ENCODE assay signal across 8 mouse cellular contexts in the genomic region with DNA sequence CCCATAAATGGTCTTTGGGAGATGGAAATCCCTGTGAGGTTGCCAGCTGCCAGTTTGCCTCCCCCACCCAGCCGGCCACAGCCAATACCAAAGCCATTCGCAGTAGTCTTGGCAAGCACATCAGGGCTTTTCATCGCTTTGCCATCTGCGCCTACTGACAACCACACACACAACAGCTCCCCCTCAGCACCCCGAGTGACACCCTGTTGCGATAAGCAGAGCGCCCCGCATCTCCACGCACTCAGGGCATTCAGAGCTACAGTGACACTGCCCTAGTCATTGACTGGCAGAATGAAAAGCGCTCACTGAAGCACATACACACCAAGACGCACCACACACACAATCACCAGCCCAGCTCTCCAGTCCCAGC. TPM values are rescaled to one million over a fixed set of nuclear protein-coding genes. Genes with fewer than 3 reads are reported as not detected.
DNase-seq lines count a peak whose midpoint lies in the region; ATAC-seq and TF ChIP-seq lines count a peak whose summit lies in the region.

No protein-coding gene starts in this region.

- 42% methylated on average over 11 of the region's 11 CpGs for WGBS in kidney, adult 2 months
- WGBS in cerebellum, adult 2 months = 4% methylated on average over 11 of the region's 11 CpGs
- 17% methylated on average over 11 of the region's 11 CpGs for whole genome bisulfite sequencing in heart, embryonic 15.5 days
- 27% methylated on average over 11 of the region's 11 CpGs for WGBS in midbrain, embryonic 14.5 days

- H3K9ac ChIP-seq in heart, embryonic 15.5 days = peak overlapping the region; percentile 57
- 0 out of 2 replicates have a peak overlapping the region, but pooled peaks have one; percentile 35 for H3K9ac ChIP-seq in midbrain, embryonic 14.5 days (replicated peaks; ENCODE audit: low read length)

- 0 out of 2 replicates have a peak, but pooled peaks cover 9% of the 10 kb centered on the region for H3K4me1 ChIP-seq in kidney, adult 2 months (ENCODE audit: control insufficient read depth, insufficient read depth, low read length)
- peaks cover 48% of the 10 kb centered on the region for H3K4me1 ChIP-seq in cerebellum, adult 2 months (ENCODE audit: control insufficient read depth, insufficient read depth, low read length)
- peaks cover 39% of the 10 kb centered on the region for H3K4me1 ChIP-seq in heart, embryonic 15.5 days (replicated peaks)
- no peaks in the 10 kb centered on the region for H3K4me1 ChIP-seq in midbrain, embryonic 14.5 days (ENCODE audit: control insufficient read depth, insufficient read depth, low read length)

- peak overlapping the region; percentile 97 for H3K4me2 ChIP-seq in heart, embryonic 15.5 days
- peak overlapping the region; percentile 59 for H3K4me2 ChIP-seq in midbrain, embryonic 14.5 days (ENCODE audit: low read length)

- H3K27me3 ChIP-seq in kidney, adult 2 months (replicated peaks; ENCODE audit: control insufficient read depth, insufficient read depth, low read length) = no peaks in the 10 kb centered on the region
- H3K27me3 ChIP-seq in cerebellum, adult 2 months (ENCODE audit: control insufficient read depth, insufficient read depth, low read length) = no peaks in the 10 kb centered on the region
- peaks cover 19% of the 10 kb centered on the region for H3K27me3 ChIP-seq in heart, embryonic 15.5 days
- peaks cover 21% of the 10 kb centered on the region for H3K27me3 ChIP-seq in midbrain, embryonic 14.5 days (ENCODE audit: control insufficient read depth, insufficient read depth, low read length)

- H3K27ac ChIP-seq in kidney, adult 2 months (ENCODE audit: insufficient read depth, low read depth, low read length) = no peak overlapping the region
- H3K27ac ChIP-seq in cerebellum, adult 2 months (ENCODE audit: insufficient read depth, low read length) = peak overlapping the region; percentile 95
- H3K27ac ChIP-seq in heart, embryonic 15.5 days = no peak overlapping the region
- H3K27ac ChIP-seq in midbrain, embryonic 14.5 days (replicated peaks; ENCODE audit: low read depth, low read length) = no peak overlapping the region

- intact Hi-C loops in left cerebral cortex, postnatal 14 days (cut with DNase I) = no loop called here

- no peak for TF ChIP-seq POLR2A in kidney, adult 2 months (IDR thresholded peaks at IDR 0.05; ENCODE audit: low read depth, low read length)
- peak; percentile 66 for TF ChIP-seq POLR2A in cerebellum, adult 2 months (IDR thresholded peaks at IDR 0.05; ENCODE audit: borderline replicate concordance, insufficient read depth, low read length)

- H3K4me3 ChIP-seq in kidney, adult 2 months (ENCODE audit: insufficient read depth, low read depth, low read length) = peak overlapping the region; percentile 57
- peak overlapping the region; percentile 94 for H3K4me3 ChIP-seq in cerebellum, adult 2 months (replicated peaks; ENCODE audit: insufficient read depth, low read depth, low read length)
- peak overlapping the region; percentile 60 for H3K4me3 ChIP-seq in heart, embryonic 15.5 days
- peak overlapping the region; percentile 34 for H3K4me3 ChIP-seq in midbrain, embryonic 14.5 days (replicated peaks; ENCODE audit: low read depth, low read length)

- peak; percentile 10 for DNase-seq in kidney, adult 2 months
- no peak for DNase-seq in kidney, adult 9 months
- peak in 1 of 2 experiments; percentile 80 for DNase-seq in cerebellum, adult 2 months
- peak; percentile 56 to 89 for DNase-seq in left cerebral cortex, postnatal 14 days (ENCODE audit: low spot score in 2 of 2)
- peak; percentile 11 for DNase-seq in midbrain, embryonic 14.5 days
- DNase-seq in spleen, adult 12 weeks (ENCODE audit: low spot score) = no peak
- DNase-seq in c-Kit-positive CD71-positive TER-119-positive erythroid progenitor cells, embryonic 14.5 days (ENCODE audit: low spot score) = no peak

- TF ChIP-seq CTCF in kidney, adult 2 months (conservative IDR thresholded peaks at IDR 0.05; ENCODE audit: insufficient read depth, insufficient read length, low read depth, low read length) = no peak
- no peak for TF ChIP-seq CTCF in cerebellum, adult 2 months (IDR thresholded peaks at IDR 0.05; ENCODE audit: borderline replicate concordance, insufficient read depth, low read depth, low read length)

- no peaks in the 10 kb centered on the region for H3K36me3 ChIP-seq in kidney, adult 2 months (ENCODE audit: control insufficient read depth, insufficient read depth, low read length)
- H3K36me3 ChIP-seq in heart, embryonic 15.5 days = peaks cover 7% of the 10 kb centered on the region
- peaks cover 17% of the 10 kb centered on the region for H3K36me3 ChIP-seq in midbrain, embryonic 14.5 days (ENCODE audit: control insufficient read depth, insufficient read depth, low read length)

- no peaks in the 10 kb centered on the region for H3K9me3 ChIP-seq in heart, embryonic 15.5 days (replicated peaks)
- H3K9me3 ChIP-seq in midbrain, embryonic 14.5 days (ENCODE audit: control insufficient read depth, low read length) = no peaks in the 10 kb centered on the region

- ATAC-seq in heart, embryonic 15.5 days (replicated peaks; ENCODE audit: insufficient number of reproducible peaks, insufficient read depth, low FRiP score, low read depth) = no peak
- no peak for ATAC-seq in midbrain, embryonic 14.5 days (ENCODE audit: low FRiP score, low TSS enrichment)

RNA-seq across cellular contexts. Expression of a gene that starts 2.2 kb away (rescaled TPM):
- polyA plus RNA-seq in kidney, adult 2 months (2012; rRNA removed) = 3.1 and 4.1 TPM in 2 replicates
- polyA plus RNA-seq in cerebellum, adult 2 months (2012; rRNA removed) = 175 and 183 TPM in 2 replicates
- polyA plus RNA-seq in heart, embryonic 15.5 days (2015; fragmentation: Nextera tagmentation; extraction: Ambion mirVana) = 4.7 and 5.5 TPM in 2 replicates
- total RNA-seq in left cerebral cortex, postnatal 14 days (2021) = 10 to 100 TPM; 22.3 to 24.9 TPM
- 3.9 and 6.1 TPM in 2 replicates for polyA plus RNA-seq in midbrain, embryonic 14.5 days (2014; fragmentation: Nextera tagmentation; extraction: Ambion mirVana)

RNA-seq across cellular contexts. Expression of a gene that starts 11.1 kb away (rescaled TPM):
- 0.36 TPM in 1 of 2 replicates, not detected in the other for polyA plus RNA-seq in kidney, adult 2 months (2012; rRNA removed)
- 1.00 and 1.0 TPM in 2 replicates for polyA plus RNA-seq in cerebellum, adult 2 months (2012; rRNA removed)
- 1.2 TPM in 1 of 2 replicates, not detected in the other for polyA plus RNA-seq in heart, embryonic 15.5 days (2015; fragmentation: Nextera tagmentation; extraction: Ambion mirVana)
- total RNA-seq in left cerebral cortex, postnatal 14 days (2021) = 1 to 10 TPM; 2.1 to 7.1 TPM
- 1.8 TPM in 1 of 2 replicates, not detected in the other for polyA plus RNA-seq in midbrain, embryonic 14.5 days (2014; fragmentation: Nextera tagmentation; extraction: Ambion mirVana)

RNA-seq across cellular contexts. Expression of a gene that starts 16.5 kb away (rescaled TPM):
- 830 and 897 TPM in 2 replicates for polyA plus RNA-seq in kidney, adult 2 months (2012; rRNA removed)
- polyA plus RNA-seq in cerebellum, adult 2 months (2012; rRNA removed) = 401 and 405 TPM in 2 replicates
- 389 and 487 TPM in 2 replicates for polyA plus RNA-seq in heart, embryonic 15.5 days (2015; fragmentation: Nextera tagmentation; extraction: Ambion mirVana)
- total RNA-seq in left cerebral cortex, postnatal 14 days (2021) = 100 to 1,000 TPM; 295 to 303 TPM
- 208 and 229 TPM in 2 replicates for polyA plus RNA-seq in midbrain, embryonic 14.5 days (2014; fragmentation: Nextera tagmentation; extraction: Ambion mirVana)

Comparison
In these comparisons a context has a peak if more than half of its experiments do, and no peak if none do; other contexts are left out.
1. DNase-seq: peak in kidney, adult 2 months (single experiment), left cerebral cortex, postnatal 14 days (2 of 2) and midbrain, embryonic 14.5 days (single experiment); none in kidney, adult 9 months (single experiment), spleen, adult 12 weeks (single experiment) and c-Kit-positive CD71-positive TER-119-positive erythroid progenitor cells, embryonic 14.5 days (single experiment).
2. H3K4me3 ChIP-seq: peak in every context shown above with its lines; median percentile 94 in cerebellum, adult 2 months; 60 in heart, embryonic 15.5 days; 57 in kidney, adult 2 months; 34 in midbrain, embryonic 14.5 days.
3. RNA of a gene that starts 2.2 kb away (polyA plus RNA-seq): 175 to 183 TPM in cerebellum, adult 2 months; 4.7 to 5.5 TPM in heart, embryonic 15.5 days, 3.1 to 4.1 TPM in kidney, adult 2 months and 3.9 to 6.1 TPM in midbrain, embryonic 14.5 days; every median in the first group is over 10 times any median in the second.